Mouse (Mus musculus): ENCODE results near the gene Tmem95. TPM values are rescaled to one million over a fixed set of nuclear protein-coding genes. Genes with fewer than 3 reads are reported as not detected.

Tmem95 gene
- total and polyA plus RNA-seq, 3 experiments, result not detected

DNA sequence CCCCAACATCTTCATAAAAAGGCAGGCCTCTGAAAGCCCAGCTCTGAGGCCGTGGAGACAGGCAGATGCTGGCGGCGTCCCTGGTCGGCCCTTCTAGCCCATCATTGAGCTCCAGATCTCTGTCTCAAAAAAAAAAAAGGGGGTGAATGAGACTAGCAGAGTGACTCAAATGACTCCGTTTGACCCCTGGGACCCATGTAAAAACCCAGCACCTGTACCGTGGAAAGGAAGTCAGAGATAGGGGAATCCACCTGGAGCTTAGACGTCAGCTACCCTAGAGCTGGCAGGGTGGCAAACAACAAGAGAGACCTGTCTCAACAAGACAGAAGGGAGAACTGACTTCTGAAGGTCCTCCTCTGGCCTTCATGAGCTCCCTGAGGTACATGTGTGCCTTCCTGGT is 6.0 kb downstream of the Tmem95 start:
- H3K79me2 ChIP-seq (replicated peaks; ENCODE audit: control insufficient read depth, extremely low read depth, insufficient read depth, poor library complexity, severe bottlenecking), result no peaks in the 10 kb centered on the region
- dilution Hi-C loops (cut with MboI; ENCODE audit: extremely low pct_ligation_motif_present, extremely low pct_unique_long_range_greater_than_20kb, low sequenced_read_pairs) (no loop called here), in situ Hi-C loops (cut with MboI; ENCODE audit: low pct_ligation_motif_present, low pct_unique_long_range_greater_than_20kb, low sequenced_read_pairs) (no loop called here)
- DNase-seq (ENCODE audit: extremely low read depth), result peak; percentile 86
- no peaks in the 10 kb centered on the region for H3K36me3 ChIP-seq (replicated peaks in 1 of 2; ENCODE audit: control insufficient read depth in 1 of 2, insufficient read depth in 1 of 2, low read length in 1 of 2)
- no peak overlapping the region for H3K27ac ChIP-seq (ENCODE audit: insufficient read depth, low read depth)
- no peak overlapping the region for H3K4me2 ChIP-seq (ENCODE audit: insufficient read depth, low read depth, poor library complexity, severe bottlenecking)
- H3K9me3 ChIP-seq (replicated peaks; ENCODE audit: low read length), result no peaks in the 10 kb centered on the region
- H3K4me3 ChIP-seq (replicated peaks in 1 of 3; ENCODE audit: low read depth in 2 of 3, low read length in 2 of 3, poor library complexity in 1 of 3), result no peak overlapping the region
- H3K27me3 ChIP-seq (replicated peaks), result peaks cover 13% of the 10 kb centered on the region
- H3K4me1 ChIP-seq (ENCODE audit: control insufficient read depth in 1 of 2, insufficient read depth in 2 of 2), result peaks cover 4 to 46% of the 10 kb centered on the region in 2 experiments
- TF ChIP-seq MXI1 (IDR thresholded peaks at IDR 0.05; ENCODE audit: low read depth, low read length) (no peak), CTCF (conservative IDR thresholded peaks at IDR 0.05 in 1 of 2, IDR thresholded peaks at IDR 0.05 in 1 of 2; ENCODE audit: low read depth in 2 of 2, low read length in 2 of 2) (no peak), RCOR1 (conservative IDR thresholded peaks at IDR 0.05; ENCODE audit: low read depth, low read length) (no peak), EP300 (IDR thresholded peaks at IDR 0.05; ENCODE audit: low read length) (peak; percentile 74), JUN (IDR thresholded peaks at IDR 0.05; ENCODE audit: insufficient read depth, low read depth, low read length) (peak; percentile 14; the same call in 1 of the 2 replicates), MAFK (IDR thresholded peaks at IDR 0.05; ENCODE audit: insufficient replicate concordance, low read length) (no peak), TBP (conservative IDR thresholded peaks at IDR 0.05; ENCODE audit: low read depth, low read length) (0 out of 2 replicates have a peak, but pooled peaks have one; percentile 21), E2F4 (IDR thresholded peaks at IDR 0.05; ENCODE audit: insufficient replicate concordance, low read depth, low read length) (no peak), MEF2A (IDR thresholded peaks at IDR 0.05; ENCODE audit: borderline replicate concordance, low read depth, low read length) (no peak), UBTF (IDR thresholded peaks at IDR 0.05; ENCODE audit: low read depth, low read length) (no peak), KAT2A (IDR thresholded peaks at IDR 0.05; ENCODE audit: insufficient replicate concordance, low read length) (0 out of 2 replicates have a peak, but pooled peaks have one; percentile 42), ZMIZ1 (IDR thresholded peaks at IDR 0.05; ENCODE audit: low read depth, low read length) (no peak), NELFE (IDR thresholded peaks at IDR 0.05; ENCODE audit: low read depth, low read length) (0 out of 2 replicates have a peak, but pooled peaks have one; percentile 13), MYC (IDR thresholded peaks at IDR 0.05; ENCODE audit: low read depth, low read length) (no peak), ZNF384 (IDR thresholded peaks at IDR 0.05; ENCODE audit: low read depth, low read length) (peak; percentile 92), ETS1 (conservative IDR thresholded peaks at IDR 0.05; ENCODE audit: low read depth, low read length) (peak; percentile 65), NRF1 (IDR thresholded peaks at IDR 0.05; ENCODE audit: low read depth, low read length) (no peak), IRF4 (IDR thresholded peaks at IDR 0.05; ENCODE audit: low read depth, low read length) (peak; percentile 87), BHLHE40 (IDR thresholded peaks at IDR 0.05; ENCODE audit: low read depth, low read length) (peak; percentile 34; the same call in 1 of the 2 replicates), SMC3 (IDR thresholded peaks at IDR 0.05; ENCODE audit: low read depth, low read length) (no peak), TCF12 (IDR thresholded peaks at IDR 0.05; ENCODE audit: low read depth, low read length) (peak; percentile 83; the same call in 1 of the 2 replicates), JUND (conservative IDR thresholded peaks at IDR 0.05; ENCODE audit: low read depth, low read length) (peak; percentile 55; the same call in 1 of the 2 replicates), CHD2 (IDR thresholded peaks at IDR 0.05; ENCODE audit: low read length) (0 out of 2 replicates have a peak, but pooled peaks have one; percentile 14), USF2 (conservative IDR thresholded peaks at IDR 0.05; ENCODE audit: low read depth, low read length) (no peak), USF1 (IDR thresholded peaks at IDR 0.05; ENCODE audit: low read depth, low read length) (no peak), ZKSCAN1 (IDR thresholded peaks at IDR 0.05; ENCODE audit: borderline replicate concordance, low read depth, low read length) (no peak)
- no peak overlapping the region for H3K9ac ChIP-seq (ENCODE audit: insufficient read depth, low read depth)

Measured in CH12.LX (cell line).